Mouse (Mus musculus) CD4-positive, CD25-positive, alpha-beta regulatory T cell, adult 2 months (primary cell): ENCODE measurements around the gene Ugt1a10.

Experiments
- DNase-seq: peaks from one replicate; pipeline ENCODE4 v3.0.0-alpha.2; 2012; ENCODE audit warnings: low read depth, low spot score

Ugt1a10 gene

GRCm38 (mm10) chr1:88230981-88231802 lies 176.0 kb downstream of the Ugt1a10 start:
- DNase-seq, result no peak

- no peak for DNase-seq
Observed at GRCm38 (mm10) chr1:88231803-88232499, 176.8 kb downstream of the Ugt1a10 start.

GRCm38 (mm10) chr1:88232664-88233380 lies 177.6 kb downstream of the Ugt1a10 start:
- no peak for DNase-seq

- DNase-seq, result no peak
Observed at GRCm38 (mm10) chr1:88233421-88234247, 178.4 kb downstream of the Ugt1a10 start.

- no peak for DNase-seq
Observed at GRCm38 (mm10) chr1:88234248-88234610, 179.0 kb downstream of the Ugt1a10 start.

- no peak for DNase-seq
Observed at GRCm38 (mm10) chr1:88234646-88235045, 179.5 kb downstream of the Ugt1a10 start.

- DNase-seq, result no peak
Observed at GRCm38 (mm10) chr1:88235046-88235893, 180.1 kb downstream of the Ugt1a10 start.

- DNase-seq, result no peak
Observed at GRCm38 (mm10) chr1:88235894-88236415, 180.8 kb downstream of the Ugt1a10 start.

- no peak for DNase-seq
Observed at GRCm38 (mm10) chr1:88237311-88237710, 182.1 kb downstream of the Ugt1a10 start.

GRCm38 (mm10) chr1:88238771-88239170 lies 183.6 kb downstream of the Ugt1a10 start:
- no peak for DNase-seq

- no peak for DNase-seq
Observed at GRCm38 (mm10) chr1:88240072-88240471, 184.9 kb downstream of the Ugt1a10 start.

GRCm38 (mm10) chr1:88240579-88240978 lies 185.4 kb downstream of the Ugt1a10 start:
- DNase-seq, result no peak

GRCm38 (mm10) chr1:88243861-88244260 lies 188.7 kb downstream of the Ugt1a10 start:
- DNase-seq, result no peak

- DNase-seq, result no peak
Observed at GRCm38 (mm10) chr1:88245881-88246280, 190.7 kb downstream of the Ugt1a10 start.

GRCm38 (mm10) chr1:88246386-88246785 lies 191.2 kb downstream of the Ugt1a10 start:
- DNase-seq, result no peak

GRCm38 (mm10) chr1:88247660-88248059 lies 192.5 kb downstream of the Ugt1a10 start:
- no peak for DNase-seq

GRCm38 (mm10) chr1:88248658-88249057 lies 193.5 kb downstream of the Ugt1a10 start:
- no peak for DNase-seq

GRCm38 (mm10) chr1:88249596-88249995 lies 194.4 kb downstream of the Ugt1a10 start:
- no peak for DNase-seq

GRCm38 (mm10) chr1:88250023-88250422 lies 194.8 kb downstream of the Ugt1a10 start:
- DNase-seq, result no peak

- no peak for DNase-seq
Observed at GRCm38 (mm10) chr1:88253106-88253505, 197.9 kb downstream of the Ugt1a10 start.
